Mouse (Mus musculus): ENCODE results near the gene Art2b. TPM values are rescaled to one million over a fixed set of nuclear protein-coding genes. Genes with fewer than 3 reads are reported as not detected.
"Not testable (repeated sequence)": the region's sequence is repeated elsewhere in the genome, so short reads cannot be mapped to it uniquely, and the experiment has no call there.

The Art2b gene
- not detected for total RNA-seq (2021)
- long read RNA-seq, experiment 1 = 0 reads
- long read RNA-seq, experiment 2 = 0 reads

DNA sequence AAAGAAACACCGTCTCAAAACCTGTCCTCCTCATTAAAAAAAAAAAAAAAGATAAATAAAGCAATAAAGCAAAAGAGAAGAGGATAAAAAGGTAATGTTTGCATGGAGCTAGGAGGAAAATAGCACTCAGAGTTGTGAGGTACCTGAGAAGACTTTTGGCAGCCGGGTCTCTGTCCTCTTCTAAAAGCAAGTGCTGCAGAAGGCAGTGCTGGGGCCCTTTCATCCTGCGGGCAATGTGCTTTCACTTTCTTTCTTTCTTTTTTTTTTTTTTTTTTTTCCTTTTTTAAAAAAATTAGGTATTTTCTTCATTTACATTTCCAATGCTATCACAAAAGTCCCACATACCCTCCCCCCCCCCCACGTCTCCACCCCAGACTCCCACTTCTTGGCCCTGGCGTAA, at the start of gene Art2b:
Art2b (minus strand) TSS at position 193 of the 400 bp plus-strand sequence.
- no peak for DNase-seq (ENCODE audit: low spot score in 2 of 2)

DNA sequence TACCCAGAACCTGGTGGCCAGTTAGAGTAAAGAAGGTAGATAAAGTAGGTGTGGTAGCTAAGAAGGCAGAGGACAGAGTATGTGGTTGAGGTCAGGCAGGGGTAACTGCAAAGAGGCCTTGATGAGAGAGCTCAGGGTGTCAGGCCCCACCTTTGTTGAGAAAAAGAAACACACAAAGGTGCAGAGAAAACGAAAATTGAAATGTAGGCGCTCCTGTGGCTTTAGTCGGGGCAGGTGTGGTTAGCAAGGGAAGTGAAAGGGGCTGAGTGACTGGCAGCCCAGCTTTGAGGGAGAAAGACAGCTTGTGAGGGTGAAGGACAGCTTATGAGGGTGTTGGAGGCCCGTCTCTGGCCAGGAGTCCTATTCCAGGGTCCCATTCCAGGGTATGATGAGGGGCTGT, 49.1 kb upstream of the Art2b start:
- DNase-seq (ENCODE audit: low spot score in 2 of 2) = no peak

DNA sequence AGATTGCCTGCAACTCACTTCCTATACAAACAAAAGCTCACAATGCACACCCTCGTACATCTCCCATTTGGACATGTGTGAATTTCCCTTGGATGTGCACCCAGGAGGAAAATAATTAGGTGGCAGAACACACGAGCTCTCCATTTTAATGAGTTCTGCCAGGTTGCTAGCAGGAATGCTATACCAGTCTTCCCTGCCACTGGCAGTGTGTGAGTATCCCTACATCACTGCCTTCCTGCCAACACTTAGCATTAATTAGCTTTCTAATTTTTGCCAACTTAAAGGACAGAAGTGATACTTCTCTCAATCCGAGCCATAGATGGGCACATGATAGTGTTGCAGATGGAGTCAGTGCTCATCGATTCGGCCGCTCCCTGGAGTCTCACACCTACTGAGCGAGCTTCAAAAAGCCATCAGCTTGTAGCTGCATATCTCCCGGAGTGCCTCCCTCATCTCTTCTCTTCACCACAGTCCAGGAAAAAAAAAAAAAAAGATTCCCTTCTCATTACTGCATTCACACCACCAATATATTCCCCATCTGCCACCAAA, 48.3 kb upstream of the Art2b start:
- no peak for DNase-seq (ENCODE audit: low spot score in 2 of 2)

- DNase-seq (ENCODE audit: low spot score in 2 of 2) = no peak
Measured at GRCm38 (mm10) chr7:101628481-101628880, 43.1 kb upstream of the Art2b start.

- not testable (repeated sequence) for DNase-seq (ENCODE audit: low spot score in 2 of 2)
Measured at GRCm38 (mm10) chr7:101627166-101627565, 41.8 kb upstream of the Art2b start.

GRCm38 (mm10) chr7:101624283-101624682, 38.9 kb upstream of the Art2b start:
- no peak for DNase-seq (ENCODE audit: low spot score in 2 of 2)

DNA sequence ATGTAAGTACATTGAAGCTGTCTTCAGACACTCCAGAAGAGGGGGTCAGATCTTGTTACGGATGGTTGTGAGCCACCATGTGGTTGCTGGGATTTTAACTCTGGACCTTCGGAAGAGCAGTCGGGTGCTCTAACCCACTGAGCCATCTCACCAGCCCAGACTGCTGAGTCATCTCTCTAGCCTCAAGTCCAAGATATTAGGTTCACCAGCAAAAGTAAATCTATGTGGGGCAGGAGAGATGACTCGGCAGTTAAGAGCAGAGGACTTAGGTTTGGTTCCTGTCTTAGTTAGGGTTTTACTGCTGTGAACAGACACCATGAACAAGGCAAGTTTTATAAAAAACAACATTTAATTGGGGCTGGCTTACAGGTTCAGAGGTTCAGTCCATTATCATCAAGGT, 36.5 kb upstream of the Art2b start:
- not testable (repeated sequence) for DNase-seq (ENCODE audit: low spot score in 2 of 2)

DNA sequence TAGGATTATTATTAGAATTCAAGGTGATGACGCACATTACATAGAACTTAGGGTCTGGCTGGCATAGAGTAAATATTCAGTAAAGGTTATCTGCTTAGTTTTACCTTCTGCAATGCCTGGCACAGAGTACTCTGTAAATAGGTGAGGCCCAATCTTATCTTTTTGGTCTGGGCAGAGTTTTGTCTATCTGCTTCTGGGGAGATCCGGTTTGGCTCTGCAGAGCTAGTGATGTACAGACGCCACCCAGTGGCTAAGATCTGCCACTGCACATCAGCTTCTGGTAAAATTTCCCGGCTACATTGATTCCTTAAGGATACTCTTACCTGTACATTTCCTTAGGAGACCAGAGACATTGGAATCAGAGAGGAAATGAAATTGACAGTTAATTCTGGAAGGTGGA, 35.0 kb upstream of the Art2b start:
- DNase-seq (ENCODE audit: low spot score in 2 of 2) = no peak

DNA sequence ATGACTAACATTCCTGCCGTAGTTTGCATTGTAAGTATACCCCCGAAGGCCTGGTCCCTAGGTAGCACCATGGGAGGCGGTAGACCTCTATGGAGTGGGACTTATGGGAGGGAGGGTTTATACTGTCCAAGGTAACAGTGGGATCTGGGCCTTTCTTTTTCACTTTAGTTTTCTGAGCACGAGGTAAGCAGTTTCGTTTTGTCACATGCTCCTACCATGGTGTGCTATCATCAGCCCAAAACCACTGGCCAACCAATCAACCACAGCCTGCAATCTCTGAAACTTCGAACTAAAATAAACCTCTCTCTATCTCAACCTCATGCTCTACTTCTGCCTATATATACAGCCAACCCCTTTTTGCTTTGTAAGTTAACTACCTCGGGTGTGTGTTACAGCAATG, 32.9 kb upstream of the Art2b start:
- DNase-seq (ENCODE audit: low spot score in 2 of 2) = no peak

DNA sequence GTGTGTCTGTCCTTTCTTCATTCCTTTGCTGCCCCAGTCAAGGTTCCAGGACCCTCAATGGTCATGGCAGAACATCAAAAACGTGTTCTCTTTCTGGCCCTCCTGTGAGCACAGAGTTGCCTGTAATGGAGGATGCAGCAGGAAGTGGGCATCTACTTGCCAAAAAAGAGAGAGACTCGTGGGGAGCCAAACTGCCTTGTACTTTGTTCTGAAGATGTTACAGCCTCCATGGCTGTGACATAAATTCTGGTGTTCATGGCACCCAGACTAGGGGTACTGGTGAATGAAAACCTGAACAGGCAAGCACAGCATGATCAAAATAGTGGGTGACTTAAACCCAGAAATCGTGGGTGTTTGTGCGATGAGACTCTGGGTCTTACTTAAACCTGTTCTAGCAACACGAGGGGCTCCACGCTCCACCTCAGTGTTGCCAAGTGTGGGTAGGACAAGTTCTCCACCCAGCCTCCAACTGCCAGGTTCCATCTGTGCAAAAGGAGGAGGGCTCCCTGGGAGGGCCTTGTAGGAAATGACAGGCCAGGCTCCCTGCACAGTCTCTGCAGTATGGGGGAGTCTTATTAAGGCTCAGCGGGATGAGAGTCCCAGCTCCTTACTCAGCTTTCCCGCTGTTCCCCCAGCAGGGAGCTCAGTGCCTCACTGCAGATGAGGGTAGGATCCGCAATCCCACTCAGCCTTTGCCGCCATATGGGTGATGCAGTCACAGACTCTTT, 32.2 kb upstream of the Art2b start:
- DNase-seq (ENCODE audit: low spot score in 2 of 2) = no peak

DNA sequence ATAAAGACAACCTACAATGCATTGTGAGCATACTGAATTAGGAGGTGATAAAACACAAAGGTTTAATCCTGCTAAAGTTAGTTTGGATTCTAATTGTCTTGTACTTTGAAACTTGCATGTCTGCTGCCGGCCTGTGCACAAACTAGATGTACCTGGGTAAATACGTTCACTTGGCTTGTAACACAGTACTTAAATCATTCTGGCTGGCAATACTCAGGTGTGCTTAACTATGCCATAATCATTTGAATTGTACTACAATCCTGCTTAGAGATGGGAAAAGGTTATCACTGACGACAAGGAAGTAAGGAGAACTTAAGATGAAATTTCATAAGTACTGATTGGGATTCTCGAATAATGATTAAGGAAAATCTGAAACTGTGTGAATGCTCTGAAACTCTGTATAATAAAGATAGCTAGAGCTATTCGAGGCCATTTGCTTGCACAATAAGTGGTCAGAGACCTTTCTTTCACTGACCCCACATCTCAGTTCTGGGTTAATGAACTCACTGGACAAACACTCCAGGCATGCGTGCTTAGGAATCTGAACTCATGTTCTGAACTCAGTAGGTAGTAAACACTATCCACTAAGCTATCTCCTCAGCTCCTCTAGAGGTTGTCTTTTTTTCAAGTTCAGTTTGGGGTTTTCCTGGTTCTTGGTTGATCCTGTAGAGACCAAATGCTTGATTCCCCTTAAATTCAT, 30.9 kb upstream of the Art2b start:
- no peak for DNase-seq (ENCODE audit: low spot score in 2 of 2)

- DNase-seq (ENCODE audit: low spot score in 2 of 2) = no peak
Measured at GRCm38 (mm10) chr7:101615406-101615805, 30.0 kb upstream of the Art2b start.

- not testable (repeated sequence) for DNase-seq (ENCODE audit: low spot score in 2 of 2)
Measured at GRCm38 (mm10) chr7:101612786-101613527, 27.6 kb upstream of the Art2b start.

DNA sequence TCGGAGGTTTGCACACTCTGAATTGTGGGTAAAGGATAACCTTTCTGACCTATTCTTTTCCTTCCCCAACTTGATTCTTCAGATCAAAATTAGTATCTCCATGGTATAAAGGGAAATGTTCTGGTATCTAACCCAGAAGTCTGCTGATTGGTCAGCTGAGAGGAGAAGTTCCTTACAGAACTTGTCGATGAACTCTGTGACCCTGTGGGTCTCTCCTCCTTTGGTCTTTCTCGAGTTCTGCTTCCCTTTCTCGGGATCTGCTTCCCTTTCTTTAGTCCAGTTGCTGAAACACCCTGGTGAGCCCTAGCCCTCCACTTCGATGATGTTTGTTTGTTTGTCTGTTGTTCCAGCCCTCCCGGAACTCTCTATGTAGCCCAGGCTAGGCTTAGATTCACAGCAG, 22.4 kb upstream of the Art2b start:
- no peak for DNase-seq (ENCODE audit: low spot score in 2 of 2)

GRCm38 (mm10) chr7:101600406-101600805, 15.0 kb upstream of the Art2b start:
- no peak for DNase-seq (ENCODE audit: low spot score in 2 of 2)

DNA sequence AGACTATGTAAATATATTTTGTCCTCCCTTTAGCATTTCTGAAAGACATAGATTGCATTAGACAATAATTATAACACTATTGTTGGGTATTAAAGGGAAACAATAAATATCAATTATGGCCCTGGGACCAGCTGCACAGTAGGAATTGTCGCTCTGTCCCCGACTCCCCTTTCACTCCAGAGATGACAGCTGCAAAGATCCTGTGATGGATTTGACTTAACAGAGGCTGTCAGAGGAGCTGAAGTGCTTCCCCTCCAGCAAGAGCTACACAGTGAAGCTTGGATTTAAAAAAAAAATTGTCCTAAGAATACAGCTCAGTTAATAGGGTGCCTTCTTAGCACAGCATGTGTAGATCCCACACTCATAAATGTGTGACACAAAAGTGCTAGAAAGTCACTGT, 13.1 kb upstream of the Art2b start:
- DNase-seq (ENCODE audit: low spot score in 2 of 2) = no peak

- DNase-seq (ENCODE audit: low spot score in 2 of 2) = no peak
Measured at GRCm38 (mm10) chr7:101594969-101595368, 9.6 kb upstream of the Art2b start.

- not testable (repeated sequence) for DNase-seq (ENCODE audit: low spot score in 2 of 2)
Measured at GRCm38 (mm10) chr7:101584271-101584670, 1.1 kb downstream of the Art2b start.

GRCm38 (mm10) chr7:101582012-101582411, 3.4 kb downstream of the Art2b start:
- DNase-seq (ENCODE audit: low spot score in 2 of 2) = no peak

DNA sequence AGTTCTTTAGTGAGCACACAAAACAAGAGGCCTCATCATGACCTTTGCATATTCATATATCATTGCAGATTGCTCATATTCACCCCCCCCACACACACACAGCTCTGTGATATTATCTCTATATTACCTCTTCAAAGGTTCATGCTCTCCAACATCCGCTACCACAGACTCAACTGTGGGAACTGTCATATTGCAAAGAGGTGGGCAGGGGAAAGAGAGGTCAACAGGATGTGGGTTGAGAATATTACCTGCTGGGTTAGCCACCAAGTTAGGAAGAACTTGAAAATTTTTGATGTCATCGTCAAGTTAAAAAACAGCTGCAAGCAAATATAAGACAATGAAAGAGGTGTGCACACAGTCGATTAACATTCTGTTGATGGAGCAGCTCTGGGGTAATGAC, 4.5 kb downstream of the Art2b start:
- not testable (repeated sequence) for DNase-seq (ENCODE audit: low spot score in 2 of 2)

DNA sequence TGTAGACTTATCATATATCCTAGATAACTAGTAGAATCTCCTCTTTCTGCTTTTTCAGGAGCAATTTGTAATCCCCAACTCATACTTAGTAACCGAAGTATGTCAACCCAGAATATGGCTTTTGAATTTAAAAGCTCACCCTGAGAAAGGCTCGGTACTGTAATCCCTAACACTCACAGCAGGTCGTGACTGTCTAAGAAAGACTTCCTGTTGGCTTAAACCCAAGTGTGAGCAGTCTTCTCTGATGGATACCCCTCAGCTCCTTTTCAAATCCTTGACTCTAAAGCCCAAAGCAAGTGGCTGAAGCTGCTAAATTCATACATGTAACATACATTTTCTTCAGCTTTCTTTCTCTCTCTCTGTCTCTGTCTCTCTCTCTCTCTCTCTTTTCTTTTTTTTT, 11.0 kb downstream of the Art2b start:
- DNase-seq (ENCODE audit: low spot score in 2 of 2) = no peak

- DNase-seq (ENCODE audit: low spot score in 2 of 2) = not testable (repeated sequence)
Measured at GRCm38 (mm10) chr7:101573636-101574035, 11.8 kb downstream of the Art2b start.
